Mouse (Mus musculus): ENCODE measurements at regions not wholly inside any gene's neighbourhood (a gene's known extent, or its start where the extent isn't known, plus 50 kb on each side); places are given as distances from the start of the nearest gene placed in this dataset.
A peak's percentile ranks its signal among the peaks of the same experiment; 100 is the strongest.
"Not testable (repeated sequence)": the region's sequence is repeated elsewhere in the genome, so short reads cannot be mapped to it uniquely, and the experiment has no call there.

GRCm38 (mm10) chr12:97218445-97218844, 1040.8 kb downstream of the Galc start:
- peak; percentile 86 for DNase-seq (ENCODE audit: low read depth, low spot score)

DNA sequence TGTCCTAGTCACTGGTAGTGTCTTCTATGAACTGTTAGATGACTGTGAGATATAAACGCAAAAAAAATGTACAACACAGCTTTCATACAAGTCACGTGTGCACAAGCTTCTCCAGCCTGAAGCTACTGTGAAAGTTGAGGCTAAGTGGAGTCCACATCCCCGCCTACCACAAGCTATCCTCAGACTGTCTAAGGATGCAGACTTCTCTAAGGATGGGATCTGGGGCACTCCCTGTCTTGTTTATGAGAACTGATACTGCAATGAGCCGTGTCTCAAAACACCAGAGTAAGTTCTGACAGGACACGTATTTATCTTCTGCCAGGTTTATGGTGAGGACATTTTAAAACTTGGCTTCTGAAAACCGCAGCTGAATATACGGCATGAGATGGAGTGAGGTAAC, 1041.7 kb downstream of the Galc start:
- DNase-seq (ENCODE audit: low read depth, low spot score), result peak; percentile 31

GRCm38 (mm10) chr12:97203636-97204389, 1055.4 kb downstream of the Galc start:
- DNase-seq (ENCODE audit: low read depth, low spot score), result no peak

GRCm38 (mm10) chr12:97161853-97162252, 1097.4 kb downstream of the Galc start:
- no peak for DNase-seq (ENCODE audit: low read depth, low spot score)

GRCm38 (mm10) chr12:97161429-97161828, 1097.8 kb downstream of the Galc start:
- DNase-seq (ENCODE audit: low read depth, low spot score), result no peak

DNA sequence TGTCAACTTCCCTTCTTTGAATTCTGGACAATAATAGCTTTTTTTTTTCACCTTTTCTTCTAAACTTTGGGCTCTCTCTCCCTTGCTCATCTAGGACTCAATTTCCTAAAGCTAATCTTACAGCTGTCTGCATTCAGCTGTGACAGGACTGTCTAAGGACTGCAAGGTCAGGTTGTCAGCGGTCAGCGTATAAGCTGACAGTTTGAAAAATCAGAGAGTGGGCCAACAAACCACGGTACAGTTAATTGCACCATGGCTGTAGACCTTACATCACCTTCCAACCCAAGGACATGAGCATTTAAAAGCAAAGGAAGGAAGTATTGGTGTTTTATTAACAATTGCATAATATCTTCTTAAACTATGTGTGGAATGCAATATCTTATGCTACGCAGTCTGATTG, 1100.9 kb downstream of the Galc start:
- no peak for DNase-seq (ENCODE audit: low read depth, low spot score)

GRCm38 (mm10) chr12:97157748-97158147, 1101.5 kb downstream of the Galc start:
- DNase-seq (ENCODE audit: low read depth, low spot score), result no peak

GRCm38 (mm10) chr12:97156499-97157110, 1102.7 kb downstream of the Galc start:
- DNase-seq (ENCODE audit: low read depth, low spot score), result peak; percentile 22

GRCm38 (mm10) chr12:97142720-97143119, 1116.5 kb downstream of the Galc start:
- DNase-seq (ENCODE audit: low read depth, low spot score), result peak; percentile 19

DNA sequence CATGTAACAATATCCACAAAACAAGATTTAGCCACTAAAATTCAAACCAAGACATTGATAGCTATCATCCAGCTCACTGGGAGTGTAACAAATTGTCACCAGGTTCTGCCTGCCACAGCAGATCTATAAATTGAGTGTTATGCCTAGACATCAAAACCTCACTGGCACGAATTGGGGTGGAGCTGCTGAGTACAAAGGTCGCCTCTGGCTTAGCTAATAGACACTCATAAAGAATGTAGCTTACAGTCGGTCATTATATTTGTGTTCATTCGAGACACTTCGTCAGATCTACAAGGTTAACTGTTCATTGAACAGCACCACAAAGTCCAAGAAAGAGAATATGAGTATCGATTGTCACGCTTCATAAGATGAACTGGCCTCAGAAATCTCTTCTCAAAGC, 1121.3 kb downstream of the Galc start:
- DNase-seq (ENCODE audit: low read depth, low spot score), result no peak

DNA sequence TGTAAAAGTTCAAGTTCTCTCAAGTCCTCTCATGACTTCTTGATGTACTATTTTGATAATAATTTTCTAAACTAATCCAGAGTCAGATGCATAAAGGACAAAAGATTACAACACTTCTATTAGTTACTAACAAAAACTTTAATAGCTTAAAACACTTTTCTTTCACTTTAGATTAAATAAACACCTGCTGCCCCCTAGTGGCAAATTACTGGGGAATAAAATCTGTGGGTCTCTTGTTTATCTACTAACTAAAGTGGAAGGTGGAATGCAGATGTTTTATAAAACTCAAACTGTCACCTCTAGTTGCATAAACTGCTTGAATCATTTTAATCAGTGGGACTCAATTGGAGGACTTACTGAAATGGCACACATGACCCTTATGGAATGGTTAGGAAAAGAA, 1129.0 kb downstream of the Galc start:
- peak; percentile 41 for DNase-seq (ENCODE audit: low read depth, low spot score)

DNA sequence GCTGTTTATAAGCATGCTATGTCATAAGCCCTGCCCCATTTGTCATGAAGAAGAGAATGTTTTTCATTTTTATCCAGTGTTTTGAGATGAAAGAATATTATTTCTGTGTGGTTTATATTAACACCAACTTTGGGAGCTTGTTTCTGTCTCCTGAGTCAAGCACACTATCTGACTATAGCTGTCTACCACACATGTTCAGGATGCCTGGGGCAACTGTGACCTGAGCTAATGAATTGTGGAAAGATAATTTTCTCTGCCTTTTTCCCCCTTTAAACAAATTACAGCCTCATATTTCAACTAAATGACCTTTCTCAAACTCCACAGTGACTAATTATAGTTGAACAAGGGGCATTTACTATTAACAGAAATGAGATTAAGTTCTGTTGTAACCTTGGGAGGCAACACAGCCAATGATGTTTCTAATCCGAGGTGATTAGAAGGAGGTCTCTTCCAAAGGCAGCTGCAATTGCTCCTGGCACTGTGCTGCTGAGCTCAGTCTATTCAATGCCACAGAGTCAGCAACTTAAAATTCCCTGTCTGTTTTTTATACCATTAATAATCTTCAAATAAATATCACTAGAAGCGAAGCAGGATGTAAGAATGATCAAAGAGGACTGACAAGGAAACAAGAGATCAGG, 1168.6 kb downstream of the Galc start:
- no peak for DNase-seq (ENCODE audit: low read depth, low spot score)

DNA sequence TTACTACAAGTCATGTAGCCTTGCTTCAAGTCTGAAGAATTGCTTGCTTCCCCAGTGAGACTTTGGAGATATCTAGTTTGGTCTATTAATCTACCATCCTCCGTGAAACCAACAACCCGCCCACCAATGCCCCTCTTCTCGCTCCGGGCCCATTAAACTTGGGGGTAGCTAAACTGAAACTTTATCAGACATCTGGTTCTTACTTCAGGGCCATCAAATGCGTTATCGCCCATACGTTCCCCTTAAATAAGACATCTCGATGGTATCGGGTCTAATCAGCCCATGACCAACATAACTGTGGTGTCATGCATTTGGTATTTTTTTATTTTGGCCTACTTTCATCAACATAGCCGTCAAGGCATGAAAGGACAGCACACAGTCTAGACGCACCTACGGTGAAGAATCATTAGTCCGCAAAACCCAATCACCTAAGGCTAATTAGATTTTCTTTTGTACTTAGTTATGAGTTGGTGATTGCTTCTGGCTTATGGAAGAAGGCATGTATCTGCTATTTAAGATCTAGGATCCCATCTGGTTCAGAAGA, 1197.8 kb downstream of the Galc start:
- DNase-seq (ENCODE audit: low read depth, low spot score), result not testable (repeated sequence)

- peak; percentile 90 for DNase-seq (ENCODE audit: low read depth, low spot score)
These were observed 1211.6 kb downstream of the Galc start for GRCm38 (mm10) chr12:97047674-97048073.

Measured in telencephalon, adult 2 months (tissue).